Mouse (Mus musculus) kidney, adult 8-10 months (tissue): ENCODE measurements around the gene Fzd2.

Experiments
- DNase-seq, 2 experiments: peaks; one replicate each; pipeline ENCODE4 v3.0.0; 2022

The Fzd2 gene

DNA sequence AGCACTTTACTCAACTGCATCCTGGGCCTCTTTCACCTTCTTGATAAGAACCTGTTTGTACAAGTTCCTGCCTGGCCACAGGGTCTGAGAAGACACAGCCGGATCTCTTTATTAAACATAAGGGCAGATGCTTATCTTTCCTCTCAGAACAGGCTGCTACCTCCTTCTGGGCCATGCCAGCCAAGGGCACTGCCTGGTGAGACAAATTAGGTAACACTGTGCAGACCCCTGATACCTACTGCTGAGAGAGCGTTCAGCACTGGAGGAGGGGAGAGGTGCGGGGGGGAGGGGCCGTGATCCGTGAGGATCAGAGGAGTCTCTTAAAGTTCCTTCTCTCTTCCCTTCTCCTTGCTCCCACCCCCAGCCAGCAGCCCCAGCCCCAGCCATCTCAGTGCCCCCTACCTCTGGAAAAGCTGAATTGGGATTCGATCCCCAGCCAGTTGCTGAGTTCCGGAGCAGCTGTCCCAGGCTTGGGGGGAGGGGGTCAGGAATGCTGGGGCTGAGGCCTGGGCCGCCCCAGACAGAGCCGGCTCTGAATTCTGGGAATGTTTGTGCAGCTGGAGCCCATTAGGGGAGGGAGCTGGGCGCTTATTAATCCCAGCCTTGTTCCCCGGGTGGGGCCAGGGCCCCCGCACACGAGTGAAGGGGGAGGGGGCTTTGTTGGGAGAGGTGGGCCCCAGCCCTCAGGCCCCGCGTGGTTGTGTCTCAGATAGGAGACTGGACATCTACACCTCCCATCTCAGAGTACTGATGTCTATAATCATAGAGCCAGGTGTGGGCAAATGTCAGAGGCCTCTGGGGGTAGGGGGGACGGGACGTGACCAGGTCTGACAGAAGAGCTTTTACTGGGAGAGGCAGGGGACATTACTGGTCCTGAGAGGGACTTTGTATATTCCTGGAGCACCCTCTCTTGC, 19.9 kb downstream of the Fzd2 start:
- peak in 1 of 2 experiments; percentile 23 for DNase-seq

GRCm38 (mm10) chr11:102624888-102625407, 20.8 kb downstream of the Fzd2 start:
- DNase-seq, result no peak

GRCm38 (mm10) chr11:102627171-102627931, 23.2 kb downstream of the Fzd2 start:
- DNase-seq, result no peak

- DNase-seq, result no peak
Observed at GRCm38 (mm10) chr11:102628529-102628928, 24.3 kb downstream of the Fzd2 start.

DNA sequence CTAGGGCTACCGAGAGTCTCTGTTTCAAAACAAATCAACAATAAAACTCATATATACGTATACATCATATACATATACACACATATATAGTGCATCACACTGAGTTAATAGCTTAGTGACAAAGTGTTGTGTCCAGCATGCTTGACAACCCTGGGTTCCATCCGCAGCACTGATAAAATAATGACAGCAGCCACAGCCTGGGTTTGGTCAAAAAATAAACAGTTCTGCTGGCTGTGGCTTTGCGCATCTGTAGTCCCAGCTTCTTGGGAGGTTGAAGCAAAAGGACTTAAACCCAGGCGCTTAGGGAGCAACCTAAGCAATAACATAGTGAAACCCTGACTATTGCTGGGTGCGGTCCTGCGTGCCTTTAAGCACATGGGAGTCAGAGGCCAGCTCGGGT, 25.2 kb downstream of the Fzd2 start:
- no peak for DNase-seq

- DNase-seq, result no peak
Observed at GRCm38 (mm10) chr11:102630731-102631130, 26.5 kb downstream of the Fzd2 start.

GRCm38 (mm10) chr11:102631203-102631602, 27.0 kb downstream of the Fzd2 start:
- no peak for DNase-seq

DNA sequence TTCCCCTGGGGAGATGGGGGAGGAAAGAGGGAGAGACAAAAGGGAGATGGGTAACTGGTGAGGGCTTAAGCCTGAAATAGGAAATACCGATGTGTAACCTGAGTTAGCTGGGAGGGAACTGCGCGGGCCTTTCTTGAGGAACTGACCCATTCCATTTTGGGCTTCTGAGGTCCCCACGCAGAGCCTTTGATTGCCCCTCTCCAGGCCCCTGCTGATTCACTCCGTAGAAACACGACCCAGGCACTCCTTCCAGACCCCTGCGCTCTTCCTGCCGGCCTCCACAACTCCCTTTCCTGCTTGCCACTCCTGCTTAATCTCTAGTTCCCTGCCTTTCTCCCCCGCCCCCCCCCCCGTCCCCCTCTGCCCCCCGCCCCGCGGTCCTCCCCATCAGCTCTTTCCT, 28.5 kb downstream of the Fzd2 start:
- no peak for DNase-seq

- DNase-seq, result no peak
Observed at GRCm38 (mm10) chr11:102633379-102633778, 29.2 kb downstream of the Fzd2 start.

- DNase-seq, result no peak
Observed at GRCm38 (mm10) chr11:102636887-102637286, 32.7 kb downstream of the Fzd2 start.

GRCm38 (mm10) chr11:102643891-102644382, 39.7 kb downstream of the Fzd2 start:
- no peak for DNase-seq

DNA sequence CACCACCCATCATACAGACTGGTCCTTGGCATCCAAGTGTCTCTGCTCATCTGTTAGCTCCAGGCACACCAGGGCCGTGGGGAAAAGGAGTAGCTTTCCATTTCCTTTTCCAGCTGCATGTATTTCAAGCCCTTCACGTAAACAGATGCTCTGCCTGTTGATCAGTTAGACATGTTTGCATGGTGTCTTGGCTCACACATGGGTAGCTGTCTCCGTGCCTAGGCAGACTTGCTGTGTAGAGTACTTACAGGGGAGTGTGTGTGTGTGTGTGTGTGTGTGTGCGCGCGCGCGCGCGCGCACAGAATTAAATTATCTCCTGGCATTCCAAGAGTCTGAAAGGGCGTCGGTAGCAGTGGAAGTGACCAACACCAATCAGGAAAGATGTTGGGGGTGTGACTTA, 42.0 kb downstream of the Fzd2 start:
- DNase-seq, result no peak

DNA sequence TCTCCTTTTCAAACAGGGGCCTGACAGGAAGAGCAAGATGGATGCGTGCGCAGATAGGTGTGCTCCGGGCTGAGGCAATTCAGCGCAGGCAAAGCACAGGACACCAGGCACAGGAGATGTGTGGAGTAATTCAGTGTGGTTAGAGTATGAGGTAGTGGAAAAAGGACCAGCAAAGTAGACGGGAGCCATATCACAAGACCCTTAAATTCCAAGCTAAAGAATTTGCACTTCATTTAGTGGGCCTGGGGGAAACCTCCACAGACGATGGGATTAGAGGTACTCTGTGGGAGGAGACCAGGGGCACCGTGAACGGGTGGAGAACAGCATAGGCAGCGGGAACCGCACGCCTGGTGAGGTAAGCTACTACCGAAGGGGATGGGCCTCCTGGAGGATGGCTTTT, 43.7 kb downstream of the Fzd2 start:
- no peak for DNase-seq

GRCm38 (mm10) chr11:102651381-102651780, 47.2 kb downstream of the Fzd2 start:
- peak; percentile 8 to 45 for DNase-seq

GRCm38 (mm10) chr11:102652844-102653243, 48.6 kb downstream of the Fzd2 start:
- DNase-seq, result no peak

DNA sequence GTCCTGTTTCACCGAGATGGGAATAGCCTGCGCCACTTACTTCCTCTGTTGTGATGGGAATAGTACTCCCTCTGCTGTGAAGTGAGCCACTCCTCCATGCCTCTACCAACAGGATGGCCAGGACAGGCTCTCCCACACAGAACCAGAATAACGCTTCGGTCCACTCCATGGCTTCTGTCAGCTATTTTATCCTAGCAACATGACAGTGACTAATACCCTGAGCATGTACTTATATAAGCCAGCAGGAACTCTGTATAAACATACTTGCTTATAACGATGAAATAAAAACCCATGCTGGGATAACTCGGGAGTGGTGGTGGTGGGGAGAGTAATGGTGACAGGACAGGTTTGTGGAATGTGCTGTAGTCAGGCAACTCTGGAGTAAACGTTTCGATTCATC, 51.7 kb downstream of the Fzd2 start:
- DNase-seq, result no peak

DNA sequence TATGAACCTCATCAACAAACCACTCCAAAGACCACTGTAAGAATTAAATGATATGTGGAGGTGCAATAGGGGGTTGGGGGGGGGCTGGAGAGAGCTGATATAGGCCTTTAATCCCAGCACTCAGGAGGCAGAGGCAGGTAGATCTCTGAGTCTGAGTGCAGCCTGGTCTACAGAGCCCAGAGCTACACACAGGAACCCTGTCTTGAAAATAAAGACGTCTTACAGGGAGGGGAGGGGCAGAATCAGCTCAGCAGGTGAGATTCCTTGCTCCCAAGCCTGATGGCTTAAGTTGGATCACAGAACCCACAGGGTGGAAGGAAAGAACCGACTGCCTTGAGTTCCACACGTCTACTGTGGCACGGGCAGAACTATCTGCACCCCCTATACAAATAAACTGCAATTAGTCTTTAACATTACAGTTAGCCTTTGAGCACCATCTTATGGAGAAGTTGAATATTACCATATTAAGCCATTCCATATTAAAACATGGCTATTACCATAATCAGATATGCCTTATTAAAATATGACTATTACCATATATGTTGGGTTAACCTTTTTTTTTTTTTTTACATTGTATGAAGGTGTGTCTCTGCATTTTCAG, 52.2 kb downstream of the Fzd2 start:
- DNase-seq, result no peak

DNA sequence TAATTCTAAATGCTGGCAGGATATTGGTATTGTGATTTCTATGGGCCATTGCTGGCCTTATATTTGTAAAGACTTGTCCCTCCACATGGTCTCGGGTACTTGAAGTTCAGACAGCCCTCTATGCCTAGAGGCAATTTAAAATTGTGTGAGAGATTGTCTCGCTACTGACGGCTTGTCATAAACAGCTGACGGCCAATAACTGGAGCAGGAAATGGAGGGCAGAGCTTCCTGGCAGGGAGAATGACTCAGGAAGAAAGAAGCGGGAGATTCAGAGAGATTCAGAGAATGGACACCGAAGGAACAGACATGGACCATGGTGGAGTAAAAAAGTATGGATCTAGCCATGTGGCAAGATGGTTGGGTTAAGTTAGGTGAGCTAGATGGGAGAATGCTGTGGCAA, 52.7 kb downstream of the Fzd2 start:
- DNase-seq, result no peak
